Mouse (Mus musculus): ENCODE data around the gene Astn2. TPM values are rescaled to one million over a fixed set of nuclear protein-coding genes. Genes with fewer than 3 reads are reported as not detected.

Gene Astn2
- polyA plus RNA-seq, 1 experiment from 2014 or later = 0.52 TPM

GRCm38 (mm10) chr4:65813500-65814175 lies 590.8 kb downstream of the Astn2 start:
- ATAC-seq (ENCODE audit: insufficient read depth, low FRiP score, low TSS enrichment) (no peak), DNase-seq (ENCODE audit: low spot score) (no peak)
- WGBS = 89% methylated on average over 1 of the region's 1 CpGs
- H3K36me3 ChIP-seq (ENCODE audit: control insufficient read depth, insufficient read depth, low read length) = no peaks in the 10 kb centered on the region
- no peak overlapping the region for H3K4me2 ChIP-seq (ENCODE audit: low read depth)
- H3K9ac ChIP-seq (ENCODE audit: low read length) = no peak overlapping the region
- no peak overlapping the region for H3K27ac ChIP-seq (ENCODE audit: low read depth, low read length)
- no peaks in the 10 kb centered on the region for H3K27me3 ChIP-seq (ENCODE audit: control insufficient read depth, insufficient read depth, low read length)
- H3K4me1 ChIP-seq (ENCODE audit: control insufficient read depth, insufficient read depth, low read length) = no peaks in the 10 kb centered on the region
- no peaks in the 10 kb centered on the region for H3K9me3 ChIP-seq (ENCODE audit: control insufficient read depth, low read length)
- H3K4me3 ChIP-seq (ENCODE audit: low read depth, low read length) = no peak overlapping the region

- ATAC-seq (ENCODE audit: insufficient read depth, low FRiP score, low TSS enrichment) (no peak), DNase-seq (ENCODE audit: low spot score) (no peak)
- Histone ChIP-seq H3K4me1 (ENCODE audit: control insufficient read depth, insufficient read depth, low read length) (no peaks in the 10 kb centered on the region), H3K9me3 (ENCODE audit: control insufficient read depth, low read length) (no peaks in the 10 kb centered on the region), H3K27me3 (ENCODE audit: control insufficient read depth, insufficient read depth, low read length) (no peaks in the 10 kb centered on the region), H3K9ac (ENCODE audit: low read length) (no peak overlapping the region), H3K36me3 (ENCODE audit: control insufficient read depth, insufficient read depth, low read length) (no peaks in the 10 kb centered on the region), H3K4me2 (ENCODE audit: low read depth) (no peak overlapping the region), H3K4me3 (ENCODE audit: low read depth, low read length) (no peak overlapping the region), H3K27ac (ENCODE audit: low read depth, low read length) (no peak overlapping the region)
- 90% methylated on average over 3 of the region's 3 CpGs for WGBS
Measured at GRCm38 (mm10) chr4:65807341-65807740, 597.1 kb downstream of the Astn2 start.

GRCm38 (mm10) chr4:65801204-65801603 lies 603.2 kb downstream of the Astn2 start:
- no peak overlapping the region for H3K27ac ChIP-seq (ENCODE audit: low read depth, low read length)
- no peak for DNase-seq (ENCODE audit: low spot score)
- no peak overlapping the region for H3K4me2 ChIP-seq (ENCODE audit: low read depth)
- no peaks in the 10 kb centered on the region for H3K9me3 ChIP-seq (ENCODE audit: control insufficient read depth, low read length)
- H3K36me3 ChIP-seq (ENCODE audit: control insufficient read depth, insufficient read depth, low read length) = no peaks in the 10 kb centered on the region
- no peak overlapping the region for H3K9ac ChIP-seq (ENCODE audit: low read length)
- no peak for ATAC-seq (ENCODE audit: insufficient read depth, low FRiP score, low TSS enrichment)
- no peak overlapping the region for H3K4me3 ChIP-seq (ENCODE audit: low read depth, low read length)
- no peaks in the 10 kb centered on the region for H3K27me3 ChIP-seq (ENCODE audit: control insufficient read depth, insufficient read depth, low read length)
- WGBS = 58% methylated on average over 3 of the region's 3 CpGs
- no peaks in the 10 kb centered on the region for H3K4me1 ChIP-seq (ENCODE audit: control insufficient read depth, insufficient read depth, low read length)

GRCm38 (mm10) chr4:65791051-65791450 lies 613.4 kb downstream of the Astn2 start:
- Histone ChIP-seq H3K9ac (ENCODE audit: low read length) (no peak overlapping the region), H3K4me3 (ENCODE audit: low read depth, low read length) (no peak overlapping the region), H3K36me3 (ENCODE audit: control insufficient read depth, insufficient read depth, low read length) (no peaks in the 10 kb centered on the region), H3K4me2 (ENCODE audit: low read depth) (no peak overlapping the region), H3K9me3 (ENCODE audit: control insufficient read depth, low read length) (no peaks in the 10 kb centered on the region), H3K27me3 (ENCODE audit: control insufficient read depth, insufficient read depth, low read length) (no peaks in the 10 kb centered on the region), H3K27ac (ENCODE audit: low read depth, low read length) (no peak overlapping the region), H3K4me1 (ENCODE audit: control insufficient read depth, insufficient read depth, low read length) (no peaks in the 10 kb centered on the region)
- DNase-seq (ENCODE audit: low spot score) (no peak), ATAC-seq (ENCODE audit: insufficient read depth, low FRiP score, low TSS enrichment) (no peak)

- WGBS = 88% methylated on average over 5 of the region's 5 CpGs
- no peaks in the 10 kb centered on the region for H3K9me3 ChIP-seq (ENCODE audit: control insufficient read depth, low read length)
- H3K4me3 ChIP-seq (ENCODE audit: low read depth, low read length) = no peak overlapping the region
- no peak overlapping the region for H3K27ac ChIP-seq (ENCODE audit: low read depth, low read length)
- H3K4me2 ChIP-seq (ENCODE audit: low read depth) = no peak overlapping the region
- no peak overlapping the region for H3K9ac ChIP-seq (ENCODE audit: low read length)
- no peaks in the 10 kb centered on the region for H3K36me3 ChIP-seq (ENCODE audit: control insufficient read depth, insufficient read depth, low read length)
- ATAC-seq (ENCODE audit: insufficient read depth, low FRiP score, low TSS enrichment) = no peak
- no peak for DNase-seq (ENCODE audit: low spot score)
- no peaks in the 10 kb centered on the region for H3K27me3 ChIP-seq (ENCODE audit: control insufficient read depth, insufficient read depth, low read length)
- H3K4me1 ChIP-seq (ENCODE audit: control insufficient read depth, insufficient read depth, low read length) = no peaks in the 10 kb centered on the region
Measured at GRCm38 (mm10) chr4:65773368-65774010, 630.9 kb downstream of the Astn2 start.

GRCm38 (mm10) chr4:65770952-65771351 lies 633.5 kb downstream of the Astn2 start:
- H3K27ac ChIP-seq (ENCODE audit: low read depth, low read length) = no peak overlapping the region
- H3K4me3 ChIP-seq (ENCODE audit: low read depth, low read length) = no peak overlapping the region
- H3K9me3 ChIP-seq (ENCODE audit: control insufficient read depth, low read length) = no peaks in the 10 kb centered on the region
- 92% methylated on average over 4 of the region's 4 CpGs for WGBS
- no peak for ATAC-seq (ENCODE audit: insufficient read depth, low FRiP score, low TSS enrichment)
- no peaks in the 10 kb centered on the region for H3K27me3 ChIP-seq (ENCODE audit: control insufficient read depth, insufficient read depth, low read length)
- no peak overlapping the region for H3K4me2 ChIP-seq (ENCODE audit: low read depth)
- H3K36me3 ChIP-seq (ENCODE audit: control insufficient read depth, insufficient read depth, low read length) = no peaks in the 10 kb centered on the region
- no peak overlapping the region for H3K9ac ChIP-seq (ENCODE audit: low read length)
- H3K4me1 ChIP-seq (ENCODE audit: control insufficient read depth, insufficient read depth, low read length) = no peaks in the 10 kb centered on the region
- no peak for DNase-seq (ENCODE audit: low spot score)

GRCm38 (mm10) chr4:65767919-65768318 lies 636.5 kb downstream of the Astn2 start:
- no peak overlapping the region for H3K9ac ChIP-seq (ENCODE audit: low read length)
- ATAC-seq (ENCODE audit: insufficient read depth, low FRiP score, low TSS enrichment) (no peak), DNase-seq (ENCODE audit: low spot score) (no peak)
- H3K27me3 ChIP-seq (ENCODE audit: control insufficient read depth, insufficient read depth, low read length) = no peaks in the 10 kb centered on the region
- no peak overlapping the region for H3K4me3 ChIP-seq (ENCODE audit: low read depth, low read length)
- no peak overlapping the region for H3K27ac ChIP-seq (ENCODE audit: low read depth, low read length)
- H3K4me1 ChIP-seq (ENCODE audit: control insufficient read depth, insufficient read depth, low read length) = no peaks in the 10 kb centered on the region
- H3K36me3 ChIP-seq (ENCODE audit: control insufficient read depth, insufficient read depth, low read length) = no peaks in the 10 kb centered on the region
- H3K9me3 ChIP-seq (ENCODE audit: control insufficient read depth, low read length) = no peaks in the 10 kb centered on the region
- no peak overlapping the region for H3K4me2 ChIP-seq (ENCODE audit: low read depth)
- 66% methylated on average over 2 of the region's 2 CpGs for WGBS

GRCm38 (mm10) chr4:65767431-65767830 lies 637.0 kb downstream of the Astn2 start:
- no peaks in the 10 kb centered on the region for H3K27me3 ChIP-seq (ENCODE audit: control insufficient read depth, insufficient read depth, low read length)
- H3K4me2 ChIP-seq (ENCODE audit: low read depth) = no peak overlapping the region
- WGBS = 77% methylated on average over 4 of the region's 4 CpGs
- DNase-seq (ENCODE audit: low spot score) (no peak), ATAC-seq (ENCODE audit: insufficient read depth, low FRiP score, low TSS enrichment) (no peak)
- no peak overlapping the region for H3K9ac ChIP-seq (ENCODE audit: low read length)
- no peaks in the 10 kb centered on the region for H3K36me3 ChIP-seq (ENCODE audit: control insufficient read depth, insufficient read depth, low read length)
- H3K4me3 ChIP-seq (ENCODE audit: low read depth, low read length) = no peak overlapping the region
- H3K4me1 ChIP-seq (ENCODE audit: control insufficient read depth, insufficient read depth, low read length) = no peaks in the 10 kb centered on the region
- H3K9me3 ChIP-seq (ENCODE audit: control insufficient read depth, low read length) = no peaks in the 10 kb centered on the region
- no peak overlapping the region for H3K27ac ChIP-seq (ENCODE audit: low read depth, low read length)

GRCm38 (mm10) chr4:65765312-65765711 lies 639.1 kb downstream of the Astn2 start:
- H3K27ac ChIP-seq (ENCODE audit: low read depth, low read length) = no peak overlapping the region
- ATAC-seq (ENCODE audit: insufficient read depth, low FRiP score, low TSS enrichment) = no peak
- no peak for DNase-seq (ENCODE audit: low spot score)
- H3K9me3 ChIP-seq (ENCODE audit: control insufficient read depth, low read length) = no peaks in the 10 kb centered on the region
- 81% methylated on average over 3 of the region's 3 CpGs for WGBS
- no peaks in the 10 kb centered on the region for H3K4me1 ChIP-seq (ENCODE audit: control insufficient read depth, insufficient read depth, low read length)
- no peak overlapping the region for H3K9ac ChIP-seq (ENCODE audit: low read length)
- no peaks in the 10 kb centered on the region for H3K27me3 ChIP-seq (ENCODE audit: control insufficient read depth, insufficient read depth, low read length)
- no peak overlapping the region for H3K4me3 ChIP-seq (ENCODE audit: low read depth, low read length)
- no peaks in the 10 kb centered on the region for H3K36me3 ChIP-seq (ENCODE audit: control insufficient read depth, insufficient read depth, low read length)
- H3K4me2 ChIP-seq (ENCODE audit: low read depth) = no peak overlapping the region

Measured in neural tube, embryonic 11.5 days (tissue).